Mouse (Mus musculus): ENCODE data around the gene Gm20696.

GRCm38 (mm10) chr6:99552816-99553215, 113.8 kb downstream of the Gm20696 start:
- TF ChIP-seq POLR2A (IDR thresholded peaks at IDR 0.05; ENCODE audit: extremely low read depth, insufficient read depth, low read length) (no peak), CTCF (IDR thresholded peaks at IDR 0.05; ENCODE audit: extremely low read depth, insufficient read depth, low read length) (no peak)
